Mouse (Mus musculus) cerebellum, postnatal 10 days (tissue): ENCODE measurements around the gene Zfp62.

ENCODE experiments used
- DNase-seq, 2 experiments: peaks; one replicate each; pipeline ENCODE4 v3.0.0; 2021; ENCODE audit warnings: mixed read lengths in 2 of 2

Gene Zfp62

DNA sequence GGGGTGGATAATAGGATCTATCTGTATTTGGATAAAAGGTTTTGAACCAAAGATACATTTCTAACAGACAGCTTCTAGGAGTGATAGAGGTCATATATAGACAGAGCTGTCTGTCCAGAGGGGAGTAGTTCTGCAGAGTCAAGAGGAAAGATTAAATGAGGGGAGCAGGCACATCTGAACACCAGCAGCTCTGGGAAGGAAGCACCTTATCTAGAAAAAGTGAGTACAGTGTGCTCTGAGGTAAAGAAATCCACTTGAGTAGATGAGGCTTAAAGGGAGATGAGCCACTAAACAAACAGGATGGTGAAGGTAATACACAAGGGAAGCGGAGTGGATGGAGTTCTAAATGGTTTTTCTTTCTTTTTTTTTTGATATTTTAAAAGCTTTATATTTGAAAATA lies 4.4 kb downstream of the Zfp62 start:
- no peak for DNase-seq

DNA sequence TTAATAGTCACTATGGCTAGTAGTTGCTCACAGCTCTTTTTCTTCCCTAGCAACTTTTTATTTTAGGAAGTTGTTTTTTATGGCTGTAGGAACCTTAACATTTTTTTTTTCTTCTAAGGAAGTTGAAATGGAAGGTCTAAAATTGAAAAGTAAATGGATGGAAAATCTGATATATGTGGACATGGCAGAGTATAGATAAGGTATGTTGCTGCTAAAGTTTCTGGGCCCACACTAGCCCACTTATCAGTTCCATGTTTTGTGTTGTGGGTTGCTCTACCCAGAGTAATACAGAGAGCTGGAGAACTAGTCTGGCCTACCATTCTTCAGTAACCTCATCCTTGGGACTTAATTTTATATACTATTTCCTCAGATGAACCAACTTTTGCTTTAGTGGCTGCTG lies 9.5 kb downstream of the Zfp62 start:
- no peak for DNase-seq

DNA sequence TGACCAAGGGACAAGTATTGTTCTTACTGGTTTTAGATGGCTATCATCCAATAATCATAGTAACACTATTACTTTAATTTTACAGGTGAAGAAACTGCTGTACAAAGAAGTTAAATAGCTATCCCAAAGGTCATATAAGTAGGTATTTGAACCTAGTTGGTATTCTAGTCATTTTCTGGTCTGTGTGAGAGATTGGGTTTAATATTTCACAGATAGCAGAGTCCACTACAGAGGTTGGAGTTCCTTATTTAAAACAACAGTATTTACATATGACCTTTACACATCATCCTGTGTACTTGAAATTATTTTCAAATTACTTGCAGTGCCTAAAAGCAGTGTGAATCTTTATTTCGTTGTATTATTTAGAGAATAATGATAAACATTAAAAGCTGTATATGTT lies 10.4 kb downstream of the Zfp62 start:
- no peak for DNase-seq

DNA sequence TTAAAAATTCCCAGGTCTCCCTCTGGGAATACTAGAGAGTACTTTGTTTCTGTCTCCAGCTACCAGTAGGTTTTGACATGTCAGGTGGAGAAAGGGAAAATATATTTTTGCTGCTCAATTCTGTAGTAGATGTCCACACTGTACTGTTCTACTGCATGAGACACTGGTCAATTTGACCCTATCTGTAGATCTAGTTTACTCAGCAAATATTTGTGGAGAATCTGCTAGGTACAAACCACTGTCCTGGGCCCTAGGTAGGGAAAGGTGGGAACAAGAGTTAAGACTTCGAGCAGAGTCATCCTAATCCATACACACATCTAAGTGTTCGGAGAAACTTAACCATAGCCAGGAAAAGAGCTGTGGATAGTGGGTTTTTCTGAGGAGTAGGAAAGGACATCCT lies 16.2 kb downstream of the Zfp62 start:
- DNase-seq, result no peak

DNA sequence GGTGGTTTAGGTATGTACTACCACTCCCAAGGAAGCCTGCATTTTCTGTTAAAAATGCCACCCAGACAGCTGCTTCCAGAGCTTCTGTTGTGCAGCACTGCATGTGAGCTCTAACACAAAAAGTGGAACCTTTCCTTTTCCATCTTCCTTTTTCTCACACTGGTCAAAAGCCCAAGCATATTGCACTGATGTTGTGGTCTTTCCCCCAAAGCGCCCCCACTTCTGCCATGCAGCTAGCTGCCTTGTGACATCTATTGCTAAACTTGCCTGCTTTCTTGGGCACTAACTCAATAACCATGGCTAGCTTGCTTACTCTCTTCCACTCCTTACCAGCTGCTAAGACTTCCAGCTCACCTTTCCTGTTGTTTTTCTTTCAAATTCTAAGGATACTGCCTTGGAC lies 21.4 kb downstream of the Zfp62 start:
- no peak for DNase-seq

DNA sequence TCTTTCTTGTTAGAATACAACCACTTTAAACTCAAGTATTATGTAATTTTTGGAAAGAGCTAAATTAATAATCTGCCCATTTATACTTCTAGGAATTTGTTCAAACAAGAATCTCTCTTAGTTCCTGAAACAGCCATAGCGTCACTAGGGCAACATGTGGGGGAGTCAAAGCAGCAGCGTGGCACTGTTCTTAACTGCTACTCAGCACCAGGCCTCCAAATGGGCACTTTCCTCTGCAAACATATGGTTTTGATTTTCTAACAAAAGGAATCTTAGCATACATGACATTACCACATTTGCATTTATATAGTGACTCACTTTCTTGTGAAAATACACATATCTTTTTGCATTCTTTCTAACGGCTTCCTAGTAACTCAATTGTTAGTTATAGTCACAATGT lies 29.7 kb downstream of the Zfp62 start:
- DNase-seq, result no peak

DNA sequence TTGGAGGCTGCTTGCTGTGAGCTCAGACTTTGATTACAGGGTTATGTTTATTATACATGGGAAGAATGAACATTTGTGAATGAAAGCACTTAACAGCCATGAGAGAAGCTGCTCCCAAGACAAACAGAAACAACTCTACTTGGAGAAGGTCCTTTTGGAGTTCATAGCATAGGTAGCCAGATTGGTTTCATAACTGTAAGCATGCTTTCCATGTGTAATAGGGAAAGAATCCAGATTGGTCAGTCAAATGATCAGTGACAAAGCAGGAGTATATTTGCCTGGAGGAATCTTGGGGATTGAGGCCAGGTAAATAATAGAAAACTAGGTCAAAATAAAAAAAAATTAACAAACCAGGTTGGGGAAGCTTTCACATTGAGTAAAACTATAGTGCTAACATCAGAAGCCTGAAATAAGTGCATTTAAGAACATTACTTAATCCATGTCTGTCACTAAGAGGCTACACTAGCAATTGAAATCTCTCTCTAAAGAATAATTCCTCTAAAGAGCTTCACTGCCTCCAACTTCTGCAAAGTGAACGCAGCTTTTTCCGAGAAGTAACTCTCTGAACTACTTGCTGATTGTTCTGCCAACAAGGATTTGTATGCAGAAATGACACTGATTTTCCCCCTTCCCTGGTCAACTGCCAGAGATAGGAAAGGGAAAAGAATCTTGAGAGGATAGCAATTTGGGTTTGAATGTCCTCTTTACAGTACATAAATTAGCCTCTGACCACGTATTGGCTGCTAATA lies 32.5 kb downstream of the Zfp62 start:
- DNase-seq, result no peak

DNA sequence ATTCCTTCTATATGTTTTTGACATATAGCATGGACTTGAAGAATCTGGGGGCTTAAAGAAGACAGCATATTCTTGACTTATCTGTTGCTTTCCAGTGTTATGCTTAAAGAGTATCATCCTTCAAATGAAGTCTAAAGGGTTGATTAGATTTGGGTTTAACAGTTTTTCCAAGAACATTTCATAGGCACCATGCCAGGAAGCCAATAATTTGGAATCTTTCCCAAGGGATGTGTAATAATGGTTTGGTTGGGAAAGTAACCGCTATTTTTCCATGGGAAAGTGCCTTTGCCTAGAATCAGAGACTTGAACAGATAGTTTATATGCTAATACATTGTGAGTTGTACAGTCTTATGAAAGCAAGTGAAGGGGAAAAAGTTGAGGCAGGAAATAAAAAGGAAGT lies 33.8 kb downstream of the Zfp62 start:
- no peak for DNase-seq

DNA sequence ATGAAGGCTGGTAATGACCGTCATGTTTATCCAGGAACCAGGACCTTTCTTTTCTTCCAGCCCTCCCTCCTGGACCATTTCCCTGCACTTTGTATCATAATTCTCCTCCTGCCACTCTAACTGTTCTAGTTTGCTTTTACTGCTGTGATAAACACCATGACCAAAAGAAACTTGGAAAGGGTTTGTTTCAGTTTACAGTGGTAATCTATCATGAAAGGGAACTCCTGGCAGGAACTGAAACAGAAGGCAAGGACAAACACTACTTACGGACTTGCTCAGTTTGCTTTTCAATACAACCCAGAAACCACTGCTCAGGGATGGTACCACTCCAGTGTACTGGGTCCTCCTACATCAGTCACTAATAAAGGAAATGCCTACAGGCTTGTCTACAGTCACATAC lies 34.4 kb downstream of the Zfp62 start:
- no peak for DNase-seq

DNA sequence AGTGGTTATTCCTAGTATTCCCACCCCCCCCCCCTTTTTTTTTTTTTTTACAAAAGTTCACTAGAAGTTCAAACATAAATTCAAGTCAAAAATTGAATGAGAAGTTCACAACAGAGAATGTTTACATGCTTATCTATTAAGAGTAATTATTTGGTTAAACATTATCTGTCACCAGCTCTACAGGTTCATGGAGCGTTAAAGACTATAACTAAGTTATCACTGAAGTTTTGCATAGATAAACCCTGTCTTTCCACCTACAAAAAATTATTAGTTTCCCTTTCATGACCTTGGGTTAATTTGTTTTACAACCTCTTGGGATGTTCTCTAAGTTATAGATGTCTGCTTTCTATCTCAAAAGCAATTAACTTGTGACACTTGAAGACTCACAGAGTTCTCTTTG lies 37.2 kb downstream of the Zfp62 start:
- DNase-seq, result no peak

DNA sequence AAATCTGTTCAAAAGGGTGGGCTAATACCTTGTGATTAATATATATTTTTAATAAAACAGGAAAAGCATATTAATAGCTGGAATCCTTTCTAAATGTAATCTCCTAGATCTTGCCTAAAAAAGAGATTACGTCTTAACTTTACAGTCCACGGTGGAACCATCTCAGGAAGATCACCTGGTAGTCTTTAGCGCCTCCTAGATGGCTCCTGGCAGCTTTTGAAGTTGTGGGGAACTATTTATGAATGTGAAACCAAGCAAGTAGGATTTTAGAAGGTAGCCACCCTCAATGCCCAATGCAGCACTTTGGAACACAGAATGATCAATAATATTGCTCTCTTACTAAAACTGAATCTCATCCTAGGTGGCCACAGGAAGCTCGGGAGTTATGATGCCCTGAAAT lies 37.8 kb downstream of the Zfp62 start:
- no peak for DNase-seq

DNA sequence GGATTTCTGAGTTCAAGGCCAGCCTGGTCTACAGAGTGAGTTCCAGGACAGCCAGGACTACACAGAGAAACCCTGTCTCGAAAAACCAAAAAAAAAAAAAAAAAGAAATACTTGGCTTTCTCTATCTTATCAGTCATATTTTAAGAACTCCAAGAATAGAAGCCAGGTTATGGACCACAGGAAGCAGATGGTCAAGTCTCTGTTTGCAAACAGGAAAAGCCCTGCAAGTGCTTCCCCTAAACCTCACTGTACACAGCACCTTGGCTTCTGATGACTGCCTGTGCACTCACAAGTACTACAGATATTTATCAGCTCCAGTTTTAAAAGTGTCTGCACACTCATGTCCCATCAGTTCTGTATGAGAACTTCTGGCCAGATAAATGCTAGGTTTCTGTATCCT lies 38.4 kb downstream of the Zfp62 start:
- DNase-seq, result no peak

DNA sequence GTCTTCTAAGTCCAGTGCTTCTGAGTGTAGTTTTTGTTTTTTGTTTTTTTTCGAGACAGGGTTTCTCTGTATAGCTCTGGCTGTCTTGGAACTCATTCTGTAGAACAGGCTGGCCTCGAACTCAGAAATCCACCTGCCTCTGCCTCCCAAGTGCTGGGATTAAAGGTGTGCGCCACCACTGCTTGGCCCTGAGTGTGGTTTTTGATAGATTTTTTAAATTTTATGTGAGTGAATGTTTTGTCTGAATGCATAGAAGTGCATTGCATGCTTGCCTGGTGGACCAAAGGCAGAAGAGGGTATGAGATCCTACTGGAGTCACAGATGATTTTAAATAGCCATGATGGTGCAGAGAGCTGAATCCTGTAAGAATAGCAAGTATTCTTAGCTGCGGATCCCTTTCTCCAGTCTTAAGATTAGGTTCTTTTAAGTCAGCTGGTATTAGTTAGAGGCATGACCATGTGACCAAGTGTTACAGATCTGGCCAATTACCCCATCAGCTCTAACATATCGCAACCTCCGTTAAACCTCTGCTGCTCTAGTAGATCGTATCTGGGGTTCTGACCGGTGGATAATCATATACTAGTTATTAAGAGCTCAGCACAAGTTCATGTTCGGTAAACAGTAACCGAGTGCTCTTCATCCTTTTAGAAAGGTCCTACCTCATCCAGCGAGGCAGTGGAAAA lies 40.0 kb downstream of the Zfp62 start:
- DNase-seq, result no peak

DNA sequence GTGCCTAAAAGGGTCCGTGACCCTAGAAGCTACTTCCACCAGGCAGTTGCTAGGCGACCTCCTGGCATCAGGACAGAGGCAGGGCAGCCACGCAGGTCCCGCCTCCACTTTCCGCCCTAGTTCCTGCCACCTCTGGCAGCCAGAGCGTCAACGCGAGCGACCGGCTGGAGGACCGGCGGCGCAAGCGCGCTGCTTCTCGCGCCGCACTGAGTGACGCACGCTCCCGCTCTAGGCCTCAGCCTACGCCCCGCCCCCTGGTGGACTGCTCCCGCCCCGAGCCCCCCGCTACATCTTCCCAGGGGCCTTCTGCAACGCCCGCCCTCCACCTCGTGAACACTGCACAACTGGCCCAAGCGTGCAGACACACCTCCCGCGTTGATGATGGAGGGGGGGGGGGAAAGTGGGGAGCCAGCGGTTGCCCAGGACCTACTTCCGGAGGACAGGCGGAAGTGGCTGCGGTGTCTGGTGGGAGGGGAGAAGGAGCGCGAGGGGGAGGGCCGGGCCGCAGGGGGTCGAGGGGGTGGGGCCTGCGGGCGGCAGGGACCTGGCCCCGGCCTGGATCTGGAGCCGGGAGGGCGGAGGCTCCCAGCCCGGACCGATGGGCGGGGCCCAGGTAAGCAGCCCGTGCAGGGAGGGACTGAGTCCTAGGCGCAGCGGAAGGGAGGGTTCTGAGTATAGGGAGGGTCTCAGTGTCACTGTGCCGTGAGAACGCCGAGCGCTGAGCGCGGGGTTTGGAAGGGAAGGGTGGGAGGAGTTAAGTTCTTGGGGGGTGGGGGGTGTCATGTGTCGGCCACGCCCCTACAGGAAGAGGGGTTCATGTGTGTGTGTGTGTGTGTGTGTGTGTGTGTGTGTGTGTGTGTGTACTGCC lies 40.9 kb downstream of the Zfp62 start, which contains the start of gene Mgat1:
Gene Mgat1, plus strand, starts transcription at position 465 of the 868 bp plus-strand sequence.
- DNase-seq, result peak; percentile 92 to 94

DNA sequence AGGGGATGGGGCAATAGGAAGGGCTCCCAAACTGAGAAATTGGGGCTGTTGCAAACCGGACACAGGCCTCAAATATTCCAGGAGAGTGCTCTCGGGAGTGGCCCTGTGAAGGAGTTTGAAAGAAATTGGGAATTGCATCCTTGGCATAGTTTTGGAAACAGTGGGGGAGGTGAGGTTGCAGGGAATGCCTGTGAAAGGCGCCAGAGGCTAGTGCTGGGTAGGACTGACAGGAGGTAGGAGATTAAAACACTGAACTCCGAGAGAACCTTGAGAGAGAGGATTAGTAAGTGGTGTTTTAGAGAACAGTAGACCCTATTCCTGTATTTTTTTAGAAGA lies 41.5 kb downstream of the Zfp62 start:
- DNase-seq, result no peak

DNA sequence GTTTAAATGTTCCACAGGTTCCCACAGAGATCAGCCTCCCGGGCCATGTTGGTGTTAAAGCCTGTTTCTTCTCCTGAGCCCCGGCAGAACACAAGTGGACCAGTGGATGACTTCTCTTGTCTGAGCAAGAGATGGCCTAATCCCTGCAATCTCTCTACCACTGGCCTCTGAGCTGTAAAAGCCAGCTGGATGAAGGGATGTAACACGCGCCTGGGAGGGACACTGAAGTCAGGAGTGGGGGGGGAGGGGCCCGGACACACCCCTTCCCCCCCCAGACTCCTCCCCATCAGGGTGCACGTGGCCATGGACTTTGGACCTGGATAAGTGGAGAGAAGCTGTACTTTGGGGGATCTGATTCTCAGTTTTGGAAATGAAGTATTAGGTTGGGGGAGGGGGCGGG lies 42.1 kb downstream of the Zfp62 start:
- peak; percentile 34 to 36 for DNase-seq

DNA sequence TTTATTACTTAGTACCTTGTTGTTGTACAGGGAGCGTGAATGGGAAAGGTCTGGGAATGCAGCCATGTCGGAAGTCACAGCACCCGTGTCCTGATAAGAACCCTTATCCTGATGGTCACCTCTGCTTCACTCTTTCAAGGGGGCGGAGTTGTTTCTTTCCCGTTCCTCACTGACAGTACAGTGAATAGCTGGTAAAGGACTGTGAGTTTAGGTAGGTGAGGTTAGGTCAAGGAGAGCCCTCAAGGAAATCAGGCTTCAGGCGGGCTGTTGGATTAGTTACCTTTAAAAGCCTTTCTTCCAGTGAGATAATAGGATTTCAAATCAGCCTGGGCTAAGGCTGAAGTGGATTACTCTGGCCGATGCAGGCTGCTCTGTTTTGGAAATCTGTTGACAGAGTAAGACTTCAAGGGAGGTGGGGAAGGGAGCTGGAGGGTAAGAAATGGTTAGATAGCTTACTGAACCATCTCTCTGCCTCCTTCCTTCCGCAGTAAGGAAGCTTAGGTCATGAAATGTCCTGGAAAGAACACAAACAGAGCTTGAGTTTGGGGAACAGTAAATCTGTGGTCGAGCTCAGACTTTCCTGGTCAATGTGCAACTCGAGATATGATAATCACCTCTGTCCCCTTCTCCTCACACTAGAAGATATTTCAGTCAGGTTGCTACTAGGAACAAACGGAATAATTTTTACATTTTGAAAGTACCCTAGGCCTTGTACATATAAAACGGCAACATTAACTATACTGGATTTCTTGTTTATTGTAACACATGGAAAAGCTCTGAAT lies 42.7 kb downstream of the Zfp62 start:
- DNase-seq, result no peak

DNA sequence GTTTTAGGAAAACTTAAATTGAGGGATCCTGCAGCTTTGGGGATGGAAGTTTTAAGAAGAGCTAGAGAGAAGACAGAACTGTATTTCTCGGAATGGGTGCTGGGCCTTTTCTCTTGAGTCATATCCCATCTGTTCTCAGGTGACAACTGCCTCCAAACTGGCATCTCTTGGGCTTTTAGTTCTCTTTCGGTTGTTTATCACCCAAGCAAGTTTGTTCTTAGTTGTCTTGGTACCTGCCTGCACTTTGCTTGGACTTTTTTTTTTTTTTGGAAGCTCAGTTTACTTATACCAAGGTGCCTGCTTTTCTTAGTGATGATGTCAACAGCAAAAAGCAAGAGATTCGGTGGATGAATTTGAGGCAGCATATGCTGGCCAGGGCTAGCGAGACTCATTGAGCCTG lies 43.4 kb downstream of the Zfp62 start:
- no peak for DNase-seq

DNA sequence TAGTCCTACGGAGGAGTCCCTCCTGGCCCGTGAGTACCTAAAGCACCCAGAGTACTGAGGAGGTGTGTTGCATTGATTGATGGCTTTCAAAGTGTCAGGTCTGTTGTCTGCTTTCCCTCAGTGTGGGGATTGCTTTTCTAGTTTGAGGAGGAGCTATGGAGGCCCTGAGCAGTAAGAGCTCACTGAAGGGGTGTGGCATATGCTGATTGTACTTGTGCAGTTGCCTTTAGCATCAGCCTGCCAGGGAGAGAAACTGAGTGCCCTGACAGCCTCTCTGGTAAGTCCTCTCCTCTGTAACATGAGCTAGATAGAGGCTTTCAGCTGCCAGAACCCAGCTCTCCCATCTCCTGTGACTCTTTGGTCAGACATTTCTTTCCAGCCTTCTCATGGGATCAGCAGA lies 44.2 kb downstream of the Zfp62 start:
- DNase-seq, result no peak

DNA sequence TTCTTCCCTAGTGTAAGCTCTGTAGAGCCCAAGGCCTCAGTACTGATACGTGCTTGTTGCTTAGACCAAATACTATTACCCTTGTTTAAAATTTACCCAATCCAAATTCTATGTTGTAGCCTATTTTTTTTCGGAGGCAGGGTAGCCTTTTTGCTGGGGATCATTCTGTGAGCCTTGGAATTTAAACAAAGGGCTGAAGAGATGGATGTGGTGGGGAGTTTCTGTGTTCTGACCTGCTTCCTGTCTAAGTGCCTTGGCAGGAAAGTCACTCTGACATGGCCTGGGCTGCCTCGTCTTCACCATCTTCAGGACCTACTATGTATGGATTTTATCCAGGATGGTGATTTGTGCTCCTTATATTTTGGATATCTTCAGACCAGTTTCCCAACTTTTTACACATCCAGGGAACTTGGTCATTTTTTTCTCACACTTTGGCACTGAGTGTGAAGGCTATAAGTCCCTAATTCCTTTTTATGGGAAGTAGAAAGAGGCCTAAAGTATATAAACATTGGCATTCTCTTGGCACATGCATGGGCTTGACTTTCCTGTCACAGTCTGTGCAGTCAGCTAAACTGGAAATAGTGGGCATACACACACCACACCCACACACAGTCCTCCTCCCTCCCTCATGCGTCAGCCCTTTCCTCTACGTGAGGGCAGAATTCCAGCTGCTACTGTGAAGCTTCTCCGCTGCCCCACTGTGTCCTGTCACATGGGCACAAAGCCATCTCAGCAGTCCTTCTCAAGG lies 45.3 kb downstream of the Zfp62 start:
- peak; percentile 37 to 43 for DNase-seq

DNA sequence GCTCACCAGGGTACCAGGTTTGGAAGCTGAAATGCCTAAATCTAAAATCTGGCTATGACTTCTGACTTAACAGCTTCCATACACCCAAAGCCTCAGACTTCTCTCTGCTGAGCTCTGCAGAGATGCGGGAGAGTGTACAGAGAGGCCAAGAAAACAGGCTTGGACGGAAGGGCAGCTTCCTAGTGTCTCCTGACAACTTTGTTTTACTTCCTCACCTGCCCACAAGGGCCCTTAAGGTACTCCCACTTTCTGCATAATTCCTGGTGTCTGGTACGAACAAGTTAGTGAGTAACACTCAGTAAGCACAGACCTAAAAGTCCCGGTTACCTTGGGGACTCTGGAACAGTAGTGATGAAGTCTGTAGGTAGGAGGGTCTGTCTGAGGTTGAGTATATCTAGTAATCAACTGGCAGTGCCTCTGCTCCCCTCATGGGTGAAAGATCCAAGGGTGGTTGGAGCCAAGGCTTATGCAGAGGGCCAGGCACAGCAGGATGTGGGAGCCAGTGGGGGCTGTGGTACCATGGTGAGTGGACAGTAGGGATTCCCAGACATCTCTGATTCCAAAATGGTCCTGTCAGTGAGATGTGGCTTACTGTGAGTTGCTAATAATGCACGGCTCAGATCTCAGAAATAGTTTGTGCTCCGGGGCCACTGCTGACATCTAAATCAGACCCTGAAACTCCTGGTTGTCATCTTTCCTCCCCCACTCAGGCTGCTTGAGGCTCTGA lies 46.0 kb downstream of the Zfp62 start:
- DNase-seq, result no peak
